Mouse (Mus musculus): ENCODE results near the gene Gtf2e1. TPM values are rescaled to one million over a fixed set of nuclear protein-coding genes. Genes with fewer than 3 reads are reported as not detected.

Gtf2e1 gene
- 14.5 and 18.9 TPM in 2 replicates for total RNA-seq (2021)
- long read RNA-seq, transcript Gtf2e1-201 (5 exons, 3,084 nt) = major isoform, 14 of 21 reads
- long read RNA-seq, partial matches to known transcripts = 6 of 21 reads
- long read RNA-seq, other reads (novel, unspliced or antisense) = 1 of 21 reads

- peak; percentile 93 for DNase-seq
Observed at GRCm38 (mm10) chr16:37539611-37540580, at the start of gene Gtf2e1, which contains the start of gene Rabl3. Gene Gtf2e1, minus strand, starts transcription at chr16:37539789. Gene Rabl3, plus strand, starts transcription at chr16:37539885.

- no peak for DNase-seq
Observed at GRCm38 (mm10) chr16:37585129-37585563, 45.6 kb upstream of the Gtf2e1 start.

GRCm38 (mm10) chr16:37584218-37585035, 44.8 kb upstream of the Gtf2e1 start:
- DNase-seq = peak; percentile 48

GRCm38 (mm10) chr16:37583801-37584200, 44.2 kb upstream of the Gtf2e1 start:
- DNase-seq = no peak

GRCm38 (mm10) chr16:37583306-37583705, 43.7 kb upstream of the Gtf2e1 start:
- DNase-seq = no peak

GRCm38 (mm10) chr16:37581901-37582300, 42.3 kb upstream of the Gtf2e1 start:
- DNase-seq = no peak

GRCm38 (mm10) chr16:37580651-37581050, 41.1 kb upstream of the Gtf2e1 start:
- DNase-seq = no peak

- no peak for DNase-seq
Observed at GRCm38 (mm10) chr16:37579994-37580393, 40.4 kb upstream of the Gtf2e1 start, which contains the start of gene Hgd. Gene Hgd, plus strand, starts transcription at chr16:37580153.

GRCm38 (mm10) chr16:37579591-37579990, 40.0 kb upstream of the Gtf2e1 start:
- no peak for DNase-seq

GRCm38 (mm10) chr16:37575325-37575724, 35.7 kb upstream of the Gtf2e1 start:
- no peak for DNase-seq

- DNase-seq = no peak
Observed at GRCm38 (mm10) chr16:37573061-37573460, 33.5 kb upstream of the Gtf2e1 start.

- no peak for DNase-seq
Observed at GRCm38 (mm10) chr16:37572117-37572754, 32.6 kb upstream of the Gtf2e1 start.

- DNase-seq = no peak
Observed at GRCm38 (mm10) chr16:37571554-37571953, 32.0 kb upstream of the Gtf2e1 start.

GRCm38 (mm10) chr16:37567113-37568050, 27.8 kb upstream of the Gtf2e1 start:
- no peak for DNase-seq

- DNase-seq = no peak
Observed at GRCm38 (mm10) chr16:37566107-37566506, 26.5 kb upstream of the Gtf2e1 start.

GRCm38 (mm10) chr16:37565117-37565516, 25.5 kb upstream of the Gtf2e1 start:
- no peak for DNase-seq

GRCm38 (mm10) chr16:37562961-37563360, 23.4 kb upstream of the Gtf2e1 start:
- no peak for DNase-seq

- DNase-seq = no peak
Observed at GRCm38 (mm10) chr16:37562414-37562813, 22.8 kb upstream of the Gtf2e1 start.

GRCm38 (mm10) chr16:37552824-37553223, 13.2 kb upstream of the Gtf2e1 start:
- no peak for DNase-seq

- DNase-seq = no peak
Observed at GRCm38 (mm10) chr16:37550981-37551380, 11.4 kb upstream of the Gtf2e1 start.

GRCm38 (mm10) chr16:37550266-37550665, 10.7 kb upstream of the Gtf2e1 start:
- no peak for DNase-seq
